Comparison of ENCODE assay signal across 36 mouse cellular contexts in genomic region chr2:105648933-105649332, GRCm38 (mm10). TPM values are rescaled to one million over a fixed set of nuclear protein-coding genes. Genes with fewer than 3 reads are reported as not detected.
"Had no signal": no experiment of that assay in that cellular context is flagged by ENCODE, and none has a peak within 500 bp of the region (broad histone marks: within the 10 kb centered on the region; RNA-seq: fewer than 3 reads in every experiment).

No protein-coding gene starts in this region.

- H3K4me3 ChIP-seq: limb, embryonic 10.5 days; limb, embryonic 12.5 days; limb, embryonic 13.5 days; limb, embryonic 15.5 days; liver, embryonic 12.5 days; liver, embryonic 13.5 days; liver, embryonic 15.5 days; lung, embryonic 15.5 days; megakaryocyte, embryonic 14.5 days; midbrain, embryonic 10.5 days; midbrain, embryonic 12.5 days; midbrain, embryonic 15.5 days; myocyte; neural tube, embryonic 12.5 days had no signal

- H3K36me3 ChIP-seq: limb, embryonic 10.5 days; limb, embryonic 12.5 days; limb, embryonic 13.5 days; limb, embryonic 15.5 days; liver, embryonic 12.5 days; liver, embryonic 13.5 days; liver, embryonic 15.5 days; lung, embryonic 15.5 days; midbrain, embryonic 10.5 days; midbrain, embryonic 12.5 days; midbrain, embryonic 15.5 days; neural tube, embryonic 12.5 days had no signal

- DNase-seq: left cerebral cortex, postnatal 4 days; liver; liver, embryonic 13.5 days; liver, postnatal 0 days; lung, adult 18-20 months; lung, adult 2 months; lung, embryonic 14.5 days; lung, postnatal 10 days; lung, postnatal 14 days; lung, postnatal 36 days; lung, postnatal 4 days; midbrain, embryonic 14.5 days had no signal

- H3K9ac ChIP-seq: limb, embryonic 12.5 days; limb, embryonic 13.5 days; limb, embryonic 15.5 days; liver, embryonic 12.5 days; liver, embryonic 13.5 days; liver, embryonic 14.5 days; liver, embryonic 15.5 days; liver, postnatal 0 days; lung, embryonic 14.5 days; lung, embryonic 15.5 days; midbrain, embryonic 12.5 days; midbrain, embryonic 15.5 days; neural tube, embryonic 12.5 days had no signal

- H3K4me2 ChIP-seq: limb, embryonic 12.5 days; limb, embryonic 13.5 days; limb, embryonic 15.5 days; liver, embryonic 11.5 days; liver, embryonic 12.5 days; liver, embryonic 13.5 days; liver, embryonic 15.5 days; lung, embryonic 14.5 days; lung, embryonic 15.5 days; midbrain, embryonic 12.5 days; midbrain, embryonic 15.5 days; neural tube, embryonic 12.5 days had no signal

- H3K27me3 ChIP-seq: neural tube, embryonic 12.5 days had no signal

- ATAC-seq: liver, embryonic 12.5 days; liver, postnatal 0 days; lung, postnatal 0 days; midbrain, embryonic 15.5 days; midbrain, embryonic 16.5 days had no signal

- H3K27ac ChIP-seq: limb, embryonic 10.5 days; limb, embryonic 12.5 days; limb, embryonic 13.5 days; limb, embryonic 15.5 days; liver, embryonic 12.5 days; liver, embryonic 13.5 days; liver, embryonic 14.5 days; liver, embryonic 15.5 days; lung, embryonic 15.5 days; macrophage; midbrain, embryonic 10.5 days; midbrain, embryonic 12.5 days; midbrain, embryonic 15.5 days; neural tube, embryonic 12.5 days had no signal

- H3K9me3 ChIP-seq: limb, embryonic 10.5 days; limb, embryonic 12.5 days; limb, embryonic 13.5 days; limb, embryonic 15.5 days; liver, embryonic 12.5 days; liver, embryonic 13.5 days; liver, embryonic 15.5 days; lung, embryonic 15.5 days; megakaryocyte, embryonic 14.5 days; midbrain, embryonic 10.5 days; midbrain, embryonic 12.5 days; midbrain, embryonic 15.5 days; neural tube, embryonic 12.5 days had no signal

- H3K4me1 ChIP-seq: limb, embryonic 10.5 days; limb, embryonic 12.5 days; limb, embryonic 13.5 days; limb, embryonic 15.5 days; liver, embryonic 12.5 days; liver, embryonic 13.5 days; liver, embryonic 15.5 days; lung, embryonic 15.5 days; megakaryocyte, embryonic 14.5 days; midbrain, embryonic 10.5 days; midbrain, embryonic 12.5 days; midbrain, embryonic 15.5 days; neural tube, embryonic 12.5 days had no signal

RNA-seq across cellular contexts. Expression of gene Pax6, which starts 19.8 kb away (rescaled TPM):
- total RNA-seq: liver, adult 2 months; megakaryocyte progenitor cell, adult 5-6 weeks; megakaryocyte, adult 5-6 weeks; megakaryocyte-erythroid progenitor cell, adult 5-6 weeks; monocyte, adult 5-6 weeks had no signal
- polyA plus RNA-seq: limb, embryonic 12.5 days; liver, adult 2 months; liver, embryonic 15.5 days; liver, postnatal 0 days; lung, adult 2 months; lung, embryonic 14.5 days; lung, embryonic 15.5 days; lung, embryonic 16.5 days; lung, postnatal 0 days; macrophage had no signal
